Mouse (Mus musculus): ENCODE results near the gene Cebpg.

DNA sequence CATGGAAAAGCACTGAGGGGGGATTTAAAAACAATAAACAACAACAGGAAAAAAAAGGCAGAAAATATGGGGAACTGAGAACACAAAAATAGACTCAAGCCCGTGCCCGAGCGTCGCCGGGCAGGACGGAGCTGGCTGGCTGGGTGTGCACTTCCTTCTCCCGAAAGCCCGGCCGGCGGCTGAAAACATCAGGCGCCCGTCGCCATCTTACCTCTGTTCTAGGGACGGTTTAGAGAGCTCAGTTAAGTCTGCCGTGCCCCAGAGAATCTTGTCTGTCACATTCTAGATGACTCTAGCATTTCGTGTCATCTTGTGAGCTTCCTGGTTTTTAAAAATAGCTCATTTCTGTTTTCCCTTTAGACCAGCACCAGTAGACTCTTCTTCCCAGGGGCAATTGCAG is 27.8 kb downstream of the Cebpg start:
- TF ChIP-seq GATA1 (IDR thresholded peaks at IDR 0.05; ENCODE audit: borderline replicate concordance, low read length) (no peak), FLI1 (IDR thresholded peaks at IDR 0.05; ENCODE audit: low read length) (no peak)
